Mouse (Mus musculus): Measurements from ENCODE around the gene Sh3bp5.

Gene Sh3bp5

DNA sequence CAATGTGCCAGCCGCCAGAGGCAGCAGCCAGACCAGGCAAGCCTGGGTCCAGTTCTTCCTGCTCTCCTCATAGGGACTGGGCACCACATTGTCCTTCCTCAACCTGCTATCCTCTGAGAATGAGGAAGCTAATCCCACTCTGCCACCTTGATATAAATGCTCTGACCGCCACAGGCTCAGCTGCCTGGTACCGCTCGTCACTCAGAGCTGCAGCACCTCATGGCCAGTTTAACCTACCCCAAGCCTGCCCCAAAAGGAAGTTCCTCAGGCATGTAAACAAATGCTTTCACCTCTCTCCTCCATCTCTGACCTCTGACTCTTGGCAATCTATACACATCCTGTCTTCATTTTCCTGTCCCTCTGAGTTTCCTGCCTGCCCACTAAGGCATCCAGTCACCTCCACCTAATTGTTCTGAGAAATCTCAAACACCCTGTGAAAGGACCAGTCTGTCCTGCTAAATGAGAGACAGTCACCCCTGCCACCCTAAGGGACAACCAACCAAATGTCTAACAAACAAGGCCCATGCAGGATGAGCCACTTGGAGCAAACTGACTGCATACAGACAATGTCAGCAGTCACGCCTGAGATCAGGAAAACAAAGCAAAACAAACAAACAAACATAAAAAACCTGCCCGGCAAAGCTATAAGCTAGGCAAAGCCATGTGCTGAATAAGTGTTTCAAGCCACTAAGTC lies 27.8 kb downstream of the Sh3bp5 start:
- DNase-seq (ENCODE audit: low read depth, low spot score), result peak; percentile 47
- Histone ChIP-seq H3K27me3 (ENCODE audit: control insufficient read depth, insufficient read depth, low read length, poor library complexity, severe bottlenecking) (no peaks in the 10 kb centered on the region), H3K36me3 (ENCODE audit: control insufficient read depth, insufficient read depth, low read length, poor library complexity, severe bottlenecking) (peaks cover 30% of the 10 kb centered on the region)

DNA sequence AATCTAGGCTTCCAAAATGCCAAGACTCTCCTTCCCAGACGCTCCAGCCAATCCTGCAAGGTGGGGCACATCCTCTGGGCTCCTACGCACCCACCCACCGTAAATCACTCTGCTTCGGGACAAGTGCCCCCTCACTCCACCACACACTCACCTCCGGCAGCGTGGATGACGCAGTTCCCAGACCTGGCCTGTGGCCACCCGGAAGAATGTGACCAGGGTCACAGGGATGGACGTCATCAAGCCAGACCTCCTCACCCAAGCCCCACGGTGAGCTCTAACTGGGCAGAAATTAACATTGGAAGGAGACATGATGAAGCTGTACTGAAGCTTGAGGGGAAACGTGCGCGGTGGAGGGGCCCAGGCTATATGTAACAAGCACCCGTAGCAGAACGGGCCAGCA lies 28.7 kb downstream of the Sh3bp5 start:
- Histone ChIP-seq H3K36me3 (ENCODE audit: control insufficient read depth, insufficient read depth, low read length, poor library complexity, severe bottlenecking) (peaks cover 29% of the 10 kb centered on the region), H3K27me3 (ENCODE audit: control insufficient read depth, insufficient read depth, low read length, poor library complexity, severe bottlenecking) (no peaks in the 10 kb centered on the region)
- DNase-seq (ENCODE audit: low read depth, low spot score), result no peak

GRCm38 (mm10) chr14:31406154-31406810 lies 29.6 kb downstream of the Sh3bp5 start:
- H3K27me3 ChIP-seq (ENCODE audit: control insufficient read depth, insufficient read depth, low read length, poor library complexity, severe bottlenecking), result no peaks in the 10 kb centered on the region
- H3K36me3 ChIP-seq (ENCODE audit: control insufficient read depth, insufficient read depth, low read length, poor library complexity, severe bottlenecking), result peaks cover 23% of the 10 kb centered on the region
- DNase-seq (ENCODE audit: low read depth, low spot score), result no peak

DNA sequence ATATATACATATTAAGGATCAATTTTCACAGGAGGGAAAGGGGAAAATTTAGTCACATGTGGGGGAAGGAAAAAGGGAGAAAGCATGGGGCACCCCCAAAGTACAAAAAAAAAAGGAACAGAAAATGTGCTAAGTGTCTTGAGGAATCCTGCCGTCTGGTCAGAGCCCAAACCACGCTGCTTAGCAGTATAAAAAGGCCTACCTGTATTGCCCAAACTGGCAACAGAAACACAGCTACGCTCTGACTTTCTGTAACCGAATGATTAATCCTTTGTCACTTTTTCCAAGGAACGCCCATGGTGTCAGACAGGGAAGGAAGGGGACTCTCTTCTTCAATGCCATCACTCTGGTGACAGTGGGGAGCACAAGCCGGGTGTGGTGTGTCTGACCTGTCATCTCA lies 30.2 kb downstream of the Sh3bp5 start:
- peaks cover 20% of the 10 kb centered on the region for H3K36me3 ChIP-seq (ENCODE audit: control insufficient read depth, insufficient read depth, low read length, poor library complexity, severe bottlenecking)
- no peak for DNase-seq (ENCODE audit: low read depth, low spot score)
- no peaks in the 10 kb centered on the region for H3K27me3 ChIP-seq (ENCODE audit: control insufficient read depth, insufficient read depth, low read length, poor library complexity, severe bottlenecking)

DNA sequence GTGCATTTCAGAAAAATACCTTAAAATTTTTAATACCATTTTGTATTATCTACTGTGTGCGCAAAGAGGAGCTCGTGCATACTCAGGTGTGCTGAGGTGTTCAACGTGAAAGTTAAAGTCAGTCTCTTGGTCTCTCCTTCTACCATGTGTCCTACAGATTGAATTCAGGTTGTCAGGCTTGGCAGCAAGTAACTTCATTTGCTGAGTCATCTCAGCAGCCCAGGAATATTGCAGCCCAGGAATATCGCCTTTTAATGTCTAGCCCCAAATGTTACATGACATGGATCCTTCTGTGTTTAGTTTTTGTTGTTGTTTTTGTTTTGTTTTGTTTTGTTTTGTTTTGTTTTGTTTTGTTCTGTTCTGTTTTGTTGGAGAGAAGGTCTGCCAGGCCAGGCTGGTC lies 31.2 kb downstream of the Sh3bp5 start:
- peaks cover 21% of the 10 kb centered on the region for H3K36me3 ChIP-seq (ENCODE audit: control insufficient read depth, insufficient read depth, low read length, poor library complexity, severe bottlenecking)
- no peaks in the 10 kb centered on the region for H3K27me3 ChIP-seq (ENCODE audit: control insufficient read depth, insufficient read depth, low read length, poor library complexity, severe bottlenecking)
- no peak for DNase-seq (ENCODE audit: low read depth, low spot score)

DNA sequence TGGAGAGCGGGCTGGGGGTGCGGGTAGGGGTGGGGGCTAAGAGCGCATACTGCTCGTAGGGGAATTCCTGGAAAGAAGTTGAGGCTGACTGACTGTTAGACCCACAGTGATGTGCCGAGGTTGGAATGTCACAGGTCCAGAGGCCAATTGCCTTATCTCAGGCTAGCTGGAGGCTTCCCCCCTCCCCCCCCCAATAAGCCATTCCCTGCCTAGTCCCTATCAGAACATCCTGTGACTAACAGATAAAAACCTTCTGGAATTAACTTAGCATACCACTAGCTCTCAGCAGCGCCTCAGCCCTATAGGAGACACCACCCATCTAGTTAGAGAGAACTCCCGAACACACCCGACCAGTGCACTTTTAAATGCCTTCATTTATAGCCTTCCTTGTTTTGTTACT lies 31.9 kb downstream of the Sh3bp5 start:
- no peak for DNase-seq (ENCODE audit: low read depth, low spot score)
- H3K36me3 ChIP-seq (ENCODE audit: control insufficient read depth, insufficient read depth, low read length, poor library complexity, severe bottlenecking), result peaks cover 22% of the 10 kb centered on the region
- H3K27me3 ChIP-seq (ENCODE audit: control insufficient read depth, insufficient read depth, low read length, poor library complexity, severe bottlenecking), result no peaks in the 10 kb centered on the region

DNA sequence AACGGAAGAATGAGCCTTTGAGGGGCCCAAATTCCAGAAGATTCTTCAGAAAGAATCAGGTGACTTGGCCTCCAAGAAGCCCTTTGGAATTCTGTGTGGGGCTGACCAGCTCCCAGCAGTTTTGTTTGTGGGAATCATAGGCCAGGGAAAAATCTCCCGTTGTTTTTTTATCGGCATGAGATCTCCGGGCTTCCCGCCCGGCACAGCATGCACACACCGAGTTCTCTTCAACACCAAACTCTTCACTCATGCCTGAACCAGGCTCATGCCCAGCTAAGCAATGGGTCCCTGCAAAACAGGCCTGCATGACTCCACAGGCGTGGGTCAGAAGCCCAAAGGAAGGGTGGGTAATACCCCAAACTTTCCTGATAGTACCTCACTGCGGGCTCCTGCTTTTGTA lies 32.3 kb downstream of the Sh3bp5 start:
- no peaks in the 10 kb centered on the region for H3K27me3 ChIP-seq (ENCODE audit: control insufficient read depth, insufficient read depth, low read length, poor library complexity, severe bottlenecking)
- DNase-seq (ENCODE audit: low read depth, low spot score), result no peak

DNA sequence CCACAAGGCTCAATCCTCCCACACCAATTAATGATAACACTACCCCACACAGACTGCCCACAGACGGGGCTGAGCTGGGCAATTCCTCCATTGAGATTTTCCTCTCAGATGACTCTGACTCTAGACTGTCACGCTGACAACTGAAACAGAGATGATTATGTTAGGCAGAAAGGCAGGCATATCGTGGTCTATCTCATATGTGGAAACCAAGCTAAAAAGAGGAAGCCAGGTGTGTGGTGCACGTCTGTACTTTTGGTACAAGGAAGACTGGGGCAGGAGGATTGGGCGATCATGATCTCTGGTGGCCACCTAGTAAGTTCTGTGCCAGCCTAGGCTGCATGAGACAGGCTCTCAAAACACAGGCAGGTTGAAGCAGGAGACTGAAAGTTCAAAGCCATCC lies 33.2 kb downstream of the Sh3bp5 start:
- Histone ChIP-seq H3K27me3 (ENCODE audit: control insufficient read depth, insufficient read depth, low read length, poor library complexity, severe bottlenecking) (no peaks in the 10 kb centered on the region), H3K36me3 (ENCODE audit: control insufficient read depth, insufficient read depth, low read length, poor library complexity, severe bottlenecking) (peaks cover 17% of the 10 kb centered on the region)
- peak; percentile 74 for DNase-seq (ENCODE audit: low read depth, low spot score)

More for the DNA sequence above, 32.3 kb downstream of the Sh3bp5 start:
- H3K36me3 ChIP-seq (ENCODE audit: control insufficient read depth, insufficient read depth, low read length, poor library complexity, severe bottlenecking), result peaks cover 18% of the 10 kb centered on the region

DNA sequence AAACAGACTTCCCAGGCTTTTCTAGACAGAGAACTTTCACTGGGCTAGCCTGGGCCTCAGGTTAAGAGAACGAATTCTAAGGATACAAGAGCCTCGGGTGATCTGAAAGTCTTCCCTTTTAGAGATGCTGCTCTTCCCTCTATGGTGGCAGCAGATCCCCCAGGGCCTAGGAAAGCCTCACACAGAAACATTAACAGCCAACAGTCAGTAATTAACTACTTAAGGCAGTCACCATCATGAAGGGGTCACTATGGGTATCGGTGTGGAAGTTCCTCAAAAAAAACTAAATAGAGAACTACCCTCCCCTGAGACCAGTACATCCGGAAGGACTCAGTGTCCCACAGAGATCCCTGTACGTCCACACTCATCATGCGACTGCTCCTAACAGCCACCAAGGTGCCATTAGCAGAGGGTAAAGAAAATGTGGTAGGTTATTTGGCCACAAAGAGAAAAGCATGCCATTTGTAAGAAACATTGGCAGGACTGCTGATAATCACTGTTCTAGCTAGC lies 33.9 kb downstream of the Sh3bp5 start:
- H3K36me3 ChIP-seq (ENCODE audit: control insufficient read depth, insufficient read depth, low read length, poor library complexity, severe bottlenecking), result peaks cover 18% of the 10 kb centered on the region
- no peaks in the 10 kb centered on the region for H3K27me3 ChIP-seq (ENCODE audit: control insufficient read depth, insufficient read depth, low read length, poor library complexity, severe bottlenecking)
- peak; percentile 52 for DNase-seq (ENCODE audit: low read depth, low spot score)

GRCm38 (mm10) chr14:31400896-31401295 lies 35.0 kb downstream of the Sh3bp5 start:
- no peaks in the 10 kb centered on the region for H3K27me3 ChIP-seq (ENCODE audit: control insufficient read depth, insufficient read depth, low read length, poor library complexity, severe bottlenecking)
- H3K36me3 ChIP-seq (ENCODE audit: control insufficient read depth, insufficient read depth, low read length, poor library complexity, severe bottlenecking), result peaks cover 14% of the 10 kb centered on the region
- no peak for DNase-seq (ENCODE audit: low read depth, low spot score)

DNA sequence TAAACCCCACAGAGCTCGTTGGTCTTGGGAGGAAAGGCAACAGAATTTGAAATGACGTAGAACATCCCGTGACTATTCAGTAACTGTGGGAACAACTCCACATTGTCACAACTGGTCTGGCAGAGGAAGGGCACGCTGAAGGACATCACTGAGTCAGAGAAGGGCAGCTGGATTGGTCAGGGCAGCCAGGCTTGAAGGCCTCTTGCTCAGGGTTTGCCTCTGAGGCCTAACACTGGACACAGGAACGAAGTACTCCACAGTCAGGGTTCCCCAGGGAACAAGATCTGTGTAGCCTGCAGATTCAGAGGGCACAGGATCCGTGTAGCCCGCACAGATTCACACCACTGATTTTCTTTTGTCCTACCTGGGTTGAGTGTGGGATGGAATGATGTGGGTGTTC lies 35.6 kb downstream of the Sh3bp5 start:
- H3K27me3 ChIP-seq (ENCODE audit: control insufficient read depth, insufficient read depth, low read length, poor library complexity, severe bottlenecking), result no peaks in the 10 kb centered on the region
- DNase-seq (ENCODE audit: low read depth, low spot score), result no peak
- peaks cover 16% of the 10 kb centered on the region for H3K36me3 ChIP-seq (ENCODE audit: control insufficient read depth, insufficient read depth, low read length, poor library complexity, severe bottlenecking)

DNA sequence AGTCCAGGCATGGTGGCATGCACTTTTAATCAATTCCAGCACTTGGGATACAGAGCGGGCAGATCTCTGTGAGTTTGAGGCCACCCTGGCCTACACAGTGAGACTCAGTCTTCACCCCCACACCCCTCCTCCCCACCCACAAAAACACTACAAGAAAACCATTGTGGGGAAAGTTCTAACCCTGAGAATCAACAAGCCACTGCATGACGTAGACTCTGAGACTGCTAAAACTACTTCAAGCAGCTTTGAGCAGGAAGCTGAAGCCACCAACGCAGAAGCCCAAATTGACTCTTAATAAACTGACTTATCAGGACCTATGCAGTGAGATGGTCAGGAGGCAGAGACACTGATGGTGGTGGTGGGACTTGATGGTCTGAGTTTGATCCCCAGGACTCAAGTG lies 36.6 kb downstream of the Sh3bp5 start:
- peaks cover 16% of the 10 kb centered on the region for H3K36me3 ChIP-seq (ENCODE audit: control insufficient read depth, insufficient read depth, low read length, poor library complexity, severe bottlenecking)
- DNase-seq (ENCODE audit: low read depth, low spot score), result no peak
- H3K27me3 ChIP-seq (ENCODE audit: control insufficient read depth, insufficient read depth, low read length, poor library complexity, severe bottlenecking), result no peaks in the 10 kb centered on the region

DNA sequence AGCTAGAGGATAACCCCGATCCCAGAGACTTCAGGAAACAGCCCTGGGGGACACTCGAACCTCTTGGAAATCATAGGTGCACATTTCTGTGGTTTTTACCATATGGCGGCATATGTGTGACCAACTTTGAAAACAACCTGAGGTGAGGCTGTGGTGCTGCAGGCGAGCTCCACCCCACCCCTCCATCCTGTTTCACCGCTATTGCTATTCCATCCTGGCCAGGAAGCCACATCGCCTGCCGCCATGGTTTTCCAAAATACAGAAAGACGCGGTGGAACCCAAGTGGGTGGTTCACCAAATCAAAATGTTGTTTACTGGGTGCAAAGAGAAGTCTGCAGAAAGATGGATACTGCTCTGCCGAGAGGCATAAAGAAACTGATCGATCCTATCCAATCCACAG lies 37.1 kb downstream of the Sh3bp5 start:
- Histone ChIP-seq H3K36me3 (ENCODE audit: control insufficient read depth, insufficient read depth, low read length, poor library complexity, severe bottlenecking) (peaks cover 15% of the 10 kb centered on the region), H3K27me3 (ENCODE audit: control insufficient read depth, insufficient read depth, low read length, poor library complexity, severe bottlenecking) (no peaks in the 10 kb centered on the region)
- no peak for DNase-seq (ENCODE audit: low read depth, low spot score)

DNA sequence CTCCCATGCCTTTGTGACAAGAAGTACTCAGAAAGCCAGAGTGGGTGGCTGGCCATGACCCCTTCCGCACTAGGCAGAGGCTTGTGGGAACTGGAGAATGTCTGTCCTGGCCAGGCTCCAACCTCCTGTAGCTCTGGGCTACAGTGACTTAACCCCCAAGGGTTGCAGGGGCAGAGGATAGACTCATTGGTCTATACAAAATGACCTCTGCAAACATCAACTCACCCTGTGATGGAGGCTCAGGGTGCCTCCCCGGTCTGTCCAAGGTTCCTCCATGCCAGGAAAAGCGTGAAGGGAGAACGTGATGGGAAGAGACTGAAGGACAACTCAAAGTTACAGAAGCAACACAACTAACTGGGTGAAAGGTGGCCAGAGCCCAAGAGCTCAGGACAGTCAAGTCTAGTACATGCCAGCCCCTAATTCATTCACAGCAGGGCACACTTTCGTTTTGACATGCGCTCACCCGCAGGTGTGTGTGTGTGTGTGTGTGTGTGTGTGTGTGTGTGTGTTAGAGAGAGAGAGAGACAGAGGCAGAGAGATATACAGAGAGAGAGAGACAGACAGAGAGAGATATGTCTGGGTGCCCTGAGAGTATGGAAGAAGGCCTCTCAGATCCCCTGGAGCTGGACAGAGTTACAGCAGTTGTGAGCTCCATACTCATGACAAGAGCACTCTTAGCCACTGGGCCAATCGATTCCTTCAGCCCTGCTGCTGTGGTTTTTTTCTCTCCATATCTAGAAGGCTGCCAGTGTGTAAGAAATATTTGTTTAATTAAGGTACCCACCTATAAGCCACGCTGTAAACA lies 37.9 kb downstream of the Sh3bp5 start:
- peaks cover 18% of the 10 kb centered on the region for H3K36me3 ChIP-seq (ENCODE audit: control insufficient read depth, insufficient read depth, low read length, poor library complexity, severe bottlenecking)
- no peaks in the 10 kb centered on the region for H3K27me3 ChIP-seq (ENCODE audit: control insufficient read depth, insufficient read depth, low read length, poor library complexity, severe bottlenecking)
- no peak for DNase-seq (ENCODE audit: low read depth, low spot score)

DNA sequence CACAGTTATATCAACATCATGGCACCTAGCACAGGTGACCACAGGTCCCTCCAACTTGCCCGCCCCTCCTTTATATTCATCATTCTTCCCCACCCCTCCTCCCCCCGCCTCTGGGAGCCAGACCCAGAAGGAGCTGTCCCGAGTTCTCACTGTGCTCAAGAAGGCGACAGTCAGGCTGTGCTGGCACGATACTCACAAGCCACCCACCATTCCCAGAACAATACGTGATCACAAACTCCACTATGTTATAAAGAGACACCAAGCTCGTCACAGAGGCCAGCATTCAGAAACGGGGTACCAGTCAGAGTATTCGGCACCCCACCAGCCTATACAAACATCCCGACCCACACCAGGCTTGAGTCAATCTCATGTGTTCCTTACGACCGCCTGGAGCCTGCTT lies 38.5 kb downstream of the Sh3bp5 start:
- no peaks in the 10 kb centered on the region for H3K27me3 ChIP-seq (ENCODE audit: control insufficient read depth, insufficient read depth, low read length, poor library complexity, severe bottlenecking)
- peaks cover 18% of the 10 kb centered on the region for H3K36me3 ChIP-seq (ENCODE audit: control insufficient read depth, insufficient read depth, low read length, poor library complexity, severe bottlenecking)
- no peak for DNase-seq (ENCODE audit: low read depth, low spot score)
